Comparison of ENCODE assay signal across 22 mouse cellular contexts in the genomic region with DNA sequence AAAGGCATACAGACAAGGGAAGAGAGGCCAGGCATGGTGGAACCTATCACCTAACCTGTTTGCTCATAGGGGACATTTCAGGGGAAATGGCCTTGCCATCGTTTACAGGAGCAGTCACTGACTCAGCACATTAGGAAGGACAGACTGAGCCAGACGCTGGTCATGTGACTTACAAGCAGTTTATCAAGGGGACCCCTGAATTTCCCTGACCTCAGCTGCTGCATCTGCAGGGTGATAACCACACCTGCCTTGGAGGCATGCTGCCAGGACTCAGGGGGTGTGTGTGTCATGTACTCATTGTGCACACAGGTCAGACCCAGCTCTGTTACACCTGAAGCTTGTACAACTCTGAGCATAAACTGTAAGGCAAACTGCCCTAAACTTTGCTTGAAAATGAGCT.
DNase-seq lines count a peak whose midpoint lies in the region; ATAC-seq and TF ChIP-seq lines count a peak whose summit lies in the region.
"Had no signal": no experiment of that assay in that cellular context is flagged by ENCODE, and none has a peak within 500 bp of the region (broad histone marks: within the 10 kb centered on the region; RNA-seq: fewer than 3 reads in every experiment).

No protein-coding gene starts in this region.

- H3K4me3 ChIP-seq in forebrain, embryonic 15.5 days, result no peak overlapping the region
- H3K4me3 ChIP-seq in forebrain, embryonic 11.5 days (ENCODE audit: low read depth, low read length), result no peak overlapping the region
- H3K4me3 ChIP-seq in liver, postnatal 0 days (ENCODE audit: low read depth, low read length), result no peak overlapping the region
- no peak overlapping the region for H3K4me3 ChIP-seq in liver, embryonic 12.5 days
- H3K4me3 ChIP-seq in stomach, postnatal 0 days (ENCODE audit: low read depth, low read length), result no peak overlapping the region
- no peak overlapping the region for H3K4me3 ChIP-seq in hindbrain, embryonic 16.5 days (ENCODE audit: low read length)
- H3K4me3 ChIP-seq: gastrocnemius, adult 2 months; heart, embryonic 13.5 days; hindbrain, embryonic 15.5 days had no signal

- H3K27ac ChIP-seq in forebrain, embryonic 15.5 days (replicated peaks), result 0 out of 2 replicates have a peak overlapping the region, but pooled peaks have one; percentile 43
- no peak overlapping the region for H3K27ac ChIP-seq in forebrain, embryonic 11.5 days (ENCODE audit: low read depth, low read length)
- H3K27ac ChIP-seq in liver, postnatal 0 days (ENCODE audit: low read depth), result no peak overlapping the region
- no peak overlapping the region for H3K27ac ChIP-seq in liver, embryonic 12.5 days
- no peak overlapping the region for H3K27ac ChIP-seq in stomach, postnatal 0 days (replicated peaks)
- no peak overlapping the region for H3K27ac ChIP-seq in hindbrain, embryonic 16.5 days (ENCODE audit: low read depth, low read length)
- H3K27ac ChIP-seq: gastrocnemius, adult 2 months; heart, embryonic 13.5 days; hindbrain, embryonic 15.5 days had no signal

- peaks cover 29% of the 10 kb centered on the region for H3K4me1 ChIP-seq in forebrain, embryonic 15.5 days
- no peaks in the 10 kb centered on the region for H3K4me1 ChIP-seq in forebrain, embryonic 11.5 days (replicated peaks; ENCODE audit: control insufficient read depth, insufficient read depth, low read length)
- no peaks in the 10 kb centered on the region for H3K4me1 ChIP-seq in liver, postnatal 0 days (ENCODE audit: insufficient read depth)
- H3K4me1 ChIP-seq in liver, embryonic 12.5 days, result peaks cover 7% of the 10 kb centered on the region
- H3K4me1 ChIP-seq in stomach, postnatal 0 days (replicated peaks; ENCODE audit: control insufficient read depth, insufficient read depth), result no peaks in the 10 kb centered on the region
- H3K4me1 ChIP-seq in hindbrain, embryonic 16.5 days (ENCODE audit: control insufficient read depth, insufficient read depth, low read depth, low read length), result no peaks in the 10 kb centered on the region
- H3K4me1 ChIP-seq: hindbrain, embryonic 15.5 days had no signal

- 50% methylated on average over 2 of the region's 2 CpGs for WGBS in forebrain, embryonic 15.5 days
- WGBS in forebrain, embryonic 11.5 days, result 74% methylated on average over 2 of the region's 2 CpGs
- WGBS in liver, postnatal 0 days (ENCODE audit: insufficient replicate concordance), result 10% methylated on average over 2 of the region's 2 CpGs
- WGBS in liver, embryonic 12.5 days (ENCODE audit: insufficient replicate concordance), result 5% methylated on average over 2 of the region's 2 CpGs
- 19% methylated on average over 2 of the region's 2 CpGs for WGBS in stomach, postnatal 0 days
- 52% methylated on average over 2 of the region's 2 CpGs for WGBS in hindbrain, embryonic 16.5 days

- no peak for ATAC-seq in forebrain, embryonic 15.5 days (replicated peaks)
- no peak for ATAC-seq in forebrain, embryonic 11.5 days (replicated peaks; ENCODE audit: low FRiP score)
- ATAC-seq in liver, postnatal 0 days, result no peak
- ATAC-seq in liver, embryonic 12.5 days, result peak; percentile 65; the same call in 1 of the 2 replicates
- ATAC-seq in stomach, postnatal 0 days (ENCODE audit: low FRiP score, low TSS enrichment), result no peak
- no peak for ATAC-seq in hindbrain, embryonic 16.5 days
- ATAC-seq: forebrain, embryonic 14.5 days; midbrain, embryonic 16.5 days had no signal

- H3K36me3 ChIP-seq in forebrain, embryonic 15.5 days, result no peaks in the 10 kb centered on the region
- no peaks in the 10 kb centered on the region for H3K36me3 ChIP-seq in forebrain, embryonic 11.5 days (ENCODE audit: control insufficient read depth, insufficient read depth, low read length)
- H3K36me3 ChIP-seq in liver, postnatal 0 days (replicated peaks; ENCODE audit: insufficient read depth, low read length), result no peaks in the 10 kb centered on the region
- no peaks in the 10 kb centered on the region for H3K36me3 ChIP-seq in liver, embryonic 12.5 days
- H3K36me3 ChIP-seq in stomach, postnatal 0 days (ENCODE audit: control insufficient read depth, insufficient read depth, low read length), result no peaks in the 10 kb centered on the region
- no peaks in the 10 kb centered on the region for H3K36me3 ChIP-seq in hindbrain, embryonic 16.5 days (ENCODE audit: control insufficient read depth, insufficient read depth, low read length)
- H3K36me3 ChIP-seq: heart, embryonic 13.5 days; hindbrain, embryonic 15.5 days had no signal

- no peak overlapping the region for H3K9ac ChIP-seq in forebrain, embryonic 15.5 days (replicated peaks)
- no peak overlapping the region for H3K9ac ChIP-seq in forebrain, embryonic 11.5 days (ENCODE audit: low read length)
- H3K9ac ChIP-seq in liver, postnatal 0 days (replicated peaks), result no peak overlapping the region
- no peak overlapping the region for H3K9ac ChIP-seq in liver, embryonic 12.5 days
- no peak overlapping the region for H3K9ac ChIP-seq in stomach, postnatal 0 days (ENCODE audit: low read length)
- no peak overlapping the region for H3K9ac ChIP-seq in hindbrain, embryonic 16.5 days (ENCODE audit: low read depth, low read length)
- H3K9ac ChIP-seq: heart, embryonic 13.5 days; hindbrain, embryonic 15.5 days had no signal

- DNase-seq in forebrain, embryonic 11.5 days (ENCODE audit: low spot score), result no peak
- DNase-seq in liver, result peak; percentile 22
- no peak for DNase-seq in liver, postnatal 0 days
- DNase-seq in stomach, postnatal 0 days (ENCODE audit: low spot score), result peak; percentile 27
- DNase-seq in urinary bladder, postnatal 4 days (ENCODE audit: low spot score in 2 of 2), result no peak
- DNase-seq: adrenal gland, postnatal 25 days; cerebellum, adult 18-20 months; gastrocnemius, adult 2 months; heart, postnatal 10 days; kidney, postnatal 4 days; layer of hippocampus, postnatal 36 days; left cerebral cortex, postnatal 4 days; lung, postnatal 36 days; right cerebral cortex, postnatal 25 days; spleen, adult 18-20 months had no signal

- no peak for TF ChIP-seq CTCF in liver, postnatal 0 days (IDR thresholded peaks at IDR 0.05; ENCODE audit: low read depth)
- no peak for TF ChIP-seq CTCF in stomach, postnatal 0 days (IDR thresholded peaks at IDR 0.05; ENCODE audit: low read depth)

- no peaks in the 10 kb centered on the region for H3K9me3 ChIP-seq in forebrain, embryonic 15.5 days
- no peaks in the 10 kb centered on the region for H3K9me3 ChIP-seq in forebrain, embryonic 11.5 days (ENCODE audit: control insufficient read depth, low read length)
- H3K9me3 ChIP-seq in liver, postnatal 0 days (ENCODE audit: low read length), result no peaks in the 10 kb centered on the region
- H3K9me3 ChIP-seq in liver, embryonic 12.5 days (replicated peaks), result no peaks in the 10 kb centered on the region
- H3K9me3 ChIP-seq in stomach, postnatal 0 days (ENCODE audit: control insufficient read depth, low read length), result no peaks in the 10 kb centered on the region
- H3K9me3 ChIP-seq in hindbrain, embryonic 16.5 days (ENCODE audit: control insufficient read depth, low read length), result no peaks in the 10 kb centered on the region
- H3K9me3 ChIP-seq: heart, embryonic 13.5 days; hindbrain, embryonic 15.5 days had no signal

- H3K4me2 ChIP-seq in forebrain, embryonic 15.5 days (replicated peaks), result no peak overlapping the region
- no peak overlapping the region for H3K4me2 ChIP-seq in forebrain, embryonic 11.5 days (ENCODE audit: low read depth, low read length, severe bottlenecking)
- H3K4me2 ChIP-seq in liver, postnatal 0 days (ENCODE audit: low read depth, low read length), result no peak overlapping the region
- H3K4me2 ChIP-seq in liver, embryonic 12.5 days, result no peak overlapping the region
- H3K4me2 ChIP-seq in stomach, postnatal 0 days (replicated peaks; ENCODE audit: low read depth), result no peak overlapping the region
- H3K4me2 ChIP-seq in hindbrain, embryonic 16.5 days (ENCODE audit: low read length), result no peak overlapping the region
- H3K4me2 ChIP-seq: heart, embryonic 13.5 days; hindbrain, embryonic 15.5 days had no signal

- TF ChIP-seq EP300 in liver, postnatal 0 days (IDR thresholded peaks at IDR 0.05; ENCODE audit: low read depth), result no peak
- no peak for TF ChIP-seq EP300 in stomach, postnatal 0 days (optimal IDR thresholded peaks at IDR 0.05)

- no peaks in the 10 kb centered on the region for H3K27me3 ChIP-seq in forebrain, embryonic 15.5 days
- no peaks in the 10 kb centered on the region for H3K27me3 ChIP-seq in forebrain, embryonic 11.5 days (ENCODE audit: control insufficient read depth, insufficient read depth, low read length)
- no peaks in the 10 kb centered on the region for H3K27me3 ChIP-seq in liver, postnatal 0 days (ENCODE audit: insufficient read depth, low read length)
- no peaks in the 10 kb centered on the region for H3K27me3 ChIP-seq in liver, embryonic 12.5 days (replicated peaks)
- H3K27me3 ChIP-seq in stomach, postnatal 0 days (ENCODE audit: control insufficient read depth, insufficient read depth, low read length), result no peaks in the 10 kb centered on the region
- no peaks in the 10 kb centered on the region for H3K27me3 ChIP-seq in hindbrain, embryonic 16.5 days (replicated peaks; ENCODE audit: control insufficient read depth, insufficient read depth, low read length)

Comparison
In these comparisons a context has a peak if more than half of its experiments do, and no peak if none do; other contexts are left out.
1. DNase-seq: peak in liver (single experiment) and stomach, postnatal 0 days (single experiment); none in forebrain, embryonic 11.5 days (single experiment), liver, postnatal 0 days (single experiment) and urinary bladder, postnatal 4 days (0 of 2).